Mouse (Mus musculus) bone marrow macrophage, adult 2 months (primary cell): ENCODE data around the gene Rps6kb2. TPM values are rescaled to one million over a fixed set of nuclear protein-coding genes. Genes with fewer than 3 reads are reported as not detected.

Source experiments
- H3K27ac ChIP-seq: 2 replicates; pipeline ENCODE4 v1.5.1; 2012; ENCODE audit warnings: low read depth, low read length; ENCODE audit not compliant: insufficient read depth
- H3K4me1 ChIP-seq: 2 replicates; pipeline ENCODE4 v1.6.1; 2012; ENCODE audit warnings: low read length; ENCODE audit not compliant: control insufficient read depth, insufficient read depth
- H3K4me3 ChIP-seq: 2 replicates; pipeline ENCODE4 v1.5.1; 2012; ENCODE audit warnings: mild to moderate bottlenecking, low read length, moderate library complexity; ENCODE audit not compliant: insufficient read depth
- CTCF ChIP-seq: IDR thresholded peaks from 2 replicates; pipeline ENCODE4 v1.5.1; 2012; ENCODE audit warnings: low read depth, mild to moderate bottlenecking, low read length, moderate library complexity
- POLR2A ChIP-seq: IDR thresholded peaks from 2 replicates; pipeline ENCODE4 v1.6.1; 2012; ENCODE audit warnings: mild to moderate bottlenecking, low read depth, low read length, borderline replicate concordance
- polyA plus RNA-seq: library from polyadenylated mRNA; stranded (reverse); fragments of >200 nt; gene quantifications from 2 replicates; pipeline ENCODE4 v1.2.4, GENCODE M21; 2012; ENCODE audit not compliant: missing spikeins, insufficient read depth, insufficient read length

Gene Rps6kb2
- polyA plus RNA-seq, 1 experiment, result 32.3 TPM

DNA sequence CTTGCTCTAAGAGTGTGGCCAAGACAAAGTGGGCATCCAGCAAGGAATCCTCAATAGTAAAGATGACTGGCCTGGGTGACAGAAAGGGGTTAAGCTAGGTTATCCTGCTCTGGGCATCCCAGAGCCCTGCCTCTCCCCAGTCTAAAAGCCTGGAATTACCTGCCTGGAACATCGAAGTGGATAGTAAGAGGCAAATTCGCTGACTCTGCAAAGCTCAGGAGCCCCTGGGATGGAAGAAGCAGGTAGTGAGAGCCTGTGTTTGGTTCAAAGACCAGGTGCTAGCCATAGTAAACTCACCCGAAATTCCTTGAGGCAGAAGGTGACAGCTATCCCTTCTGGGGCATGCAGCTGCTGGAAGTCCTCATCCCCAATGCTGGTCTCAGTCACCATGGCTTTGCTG lies 34.0 kb upstream of the Rps6kb2 start:
- TF ChIP-seq CTCF, result no peak
- no peak for TF ChIP-seq POLR2A
- Histone ChIP-seq H3K4me3 (no peak overlapping the region), H3K27ac (no peak overlapping the region), H3K4me1 (peaks cover 24% of the 10 kb centered on the region)

DNA sequence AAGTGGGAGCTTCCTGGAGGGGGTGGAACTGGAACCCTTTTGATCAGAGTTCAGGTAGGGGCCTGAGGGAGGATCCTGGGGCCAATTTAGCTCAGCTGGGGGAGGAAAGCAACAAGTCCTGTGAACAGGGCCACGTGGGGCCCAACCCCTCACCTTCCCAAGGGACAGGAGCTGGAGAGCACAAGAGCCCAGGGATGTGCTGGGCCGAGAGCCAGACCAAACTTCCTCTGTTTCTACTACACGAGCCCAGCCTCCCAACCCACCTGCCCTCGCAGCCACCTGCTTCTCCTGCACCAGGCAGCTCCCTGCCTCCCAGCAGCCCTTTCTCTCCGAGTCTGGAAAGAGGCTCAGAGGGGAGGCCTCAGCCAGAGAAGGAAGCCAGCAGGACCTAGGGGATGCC lies 33.4 kb upstream of the Rps6kb2 start:
- no peak overlapping the region for H3K4me3 ChIP-seq
- no peak overlapping the region for H3K27ac ChIP-seq
- TF ChIP-seq POLR2A, result no peak
- no peak for TF ChIP-seq CTCF
- peaks cover 20% of the 10 kb centered on the region for H3K4me1 ChIP-seq

DNA sequence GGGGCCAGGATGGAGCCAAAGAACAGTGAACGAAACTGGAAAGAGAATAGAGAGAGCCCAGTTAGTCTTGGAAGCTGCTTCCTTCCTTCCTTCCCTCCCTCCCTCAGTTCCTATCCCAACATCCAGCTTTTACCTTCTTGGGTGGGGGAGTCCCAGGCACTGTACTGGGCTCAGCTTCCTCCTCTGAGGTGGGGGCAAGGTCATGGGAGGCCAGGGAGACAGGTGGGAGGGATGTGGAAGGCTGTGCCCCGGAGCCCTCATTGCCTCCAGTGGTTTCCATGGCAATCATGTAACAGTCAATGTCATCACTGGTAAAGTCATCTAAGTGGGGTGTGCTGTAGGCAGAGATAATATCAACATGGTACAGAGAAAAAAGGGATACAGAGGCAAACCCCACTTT lies 32.9 kb upstream of the Rps6kb2 start:
- Histone ChIP-seq H3K4me3 (no peak overlapping the region), H3K4me1 (peaks cover 25% of the 10 kb centered on the region), H3K27ac (no peak overlapping the region)
- TF ChIP-seq CTCF (no peak), POLR2A (no peak)

DNA sequence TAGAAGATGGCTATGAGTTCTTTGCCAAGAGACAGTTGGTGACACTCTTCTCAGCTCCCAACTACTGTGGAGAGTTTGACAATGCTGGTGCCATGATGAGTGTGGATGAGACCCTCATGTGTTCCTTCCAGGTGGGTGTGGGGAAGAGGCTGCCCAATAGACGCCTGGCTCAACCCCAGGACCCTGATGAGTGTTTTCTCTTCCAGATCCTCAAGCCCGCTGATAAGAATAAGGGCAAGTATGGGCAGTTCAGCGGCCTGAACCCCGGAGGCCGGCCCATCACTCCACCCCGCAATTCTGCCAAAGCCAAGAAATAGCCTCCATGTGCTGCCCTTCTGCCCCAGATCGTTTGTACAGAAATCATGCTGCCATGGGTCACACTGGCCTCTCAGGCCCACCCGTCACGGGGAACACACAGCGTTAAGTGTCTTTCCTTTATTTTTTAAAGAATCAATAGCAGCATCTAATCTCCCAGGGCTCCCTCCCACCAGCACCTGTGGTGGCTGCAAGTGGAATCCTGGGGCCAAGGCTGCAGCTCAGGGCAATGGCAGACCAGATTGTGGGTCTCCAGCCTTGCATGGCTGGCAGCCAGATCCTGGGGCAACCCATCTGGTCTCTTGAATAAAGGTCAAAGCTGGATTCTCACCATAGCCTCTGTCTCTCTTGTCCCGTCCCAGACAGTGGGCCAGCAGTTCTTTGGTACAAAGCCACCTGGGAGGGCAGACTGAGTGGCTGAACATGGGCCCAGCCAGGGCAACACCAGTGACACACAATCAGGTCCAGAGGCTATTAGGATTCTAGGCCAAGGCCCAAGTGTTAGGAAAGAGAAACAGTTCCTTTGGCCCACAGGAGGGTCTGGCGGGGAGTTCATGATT lies 31.9 kb upstream of the Rps6kb2 start:
- Histone ChIP-seq H3K27ac (no peak overlapping the region), H3K4me1 (peaks cover 22% of the 10 kb centered on the region), H3K4me3 (no peak overlapping the region)
- TF ChIP-seq CTCF (no peak), POLR2A (no peak)

DNA sequence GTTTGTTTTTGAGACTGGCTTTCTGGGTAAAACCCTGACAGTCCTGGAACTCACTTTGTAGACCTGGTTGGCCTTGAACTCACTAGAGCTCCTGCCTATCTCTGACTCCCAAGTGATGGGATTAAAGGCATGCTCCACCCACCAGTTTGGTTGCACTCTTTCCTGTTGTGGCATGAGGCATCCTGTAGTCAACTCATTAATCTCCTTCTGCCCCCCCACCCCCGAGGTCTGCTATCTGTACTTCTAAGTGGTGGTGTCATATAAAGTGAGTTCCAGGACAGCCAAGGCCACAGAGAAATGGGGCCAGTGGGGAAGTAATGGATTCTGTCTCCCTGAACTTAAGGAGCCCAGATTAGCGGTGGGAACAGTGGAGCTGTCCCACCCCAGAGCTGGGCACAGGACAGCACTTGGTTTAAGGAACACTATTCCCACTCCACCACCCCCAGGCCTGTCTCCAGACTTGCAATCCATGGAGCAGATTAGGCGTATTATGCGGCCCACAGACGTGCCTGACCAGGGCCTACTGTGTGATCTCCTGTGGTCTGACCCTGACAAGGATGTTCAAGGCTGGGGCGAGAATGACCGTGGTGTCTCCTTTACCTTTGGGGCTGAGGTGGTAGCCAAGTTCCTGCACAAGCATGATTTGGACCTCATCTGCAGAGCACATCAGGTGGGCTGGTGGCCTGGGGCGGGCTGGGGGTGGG lies 31.0 kb upstream of the Rps6kb2 start:
- H3K27ac ChIP-seq, result no peak overlapping the region
- H3K4me1 ChIP-seq, result peaks cover 21% of the 10 kb centered on the region
- no peak overlapping the region for H3K4me3 ChIP-seq
- TF ChIP-seq POLR2A, result no peak
- TF ChIP-seq CTCF, result no peak

DNA sequence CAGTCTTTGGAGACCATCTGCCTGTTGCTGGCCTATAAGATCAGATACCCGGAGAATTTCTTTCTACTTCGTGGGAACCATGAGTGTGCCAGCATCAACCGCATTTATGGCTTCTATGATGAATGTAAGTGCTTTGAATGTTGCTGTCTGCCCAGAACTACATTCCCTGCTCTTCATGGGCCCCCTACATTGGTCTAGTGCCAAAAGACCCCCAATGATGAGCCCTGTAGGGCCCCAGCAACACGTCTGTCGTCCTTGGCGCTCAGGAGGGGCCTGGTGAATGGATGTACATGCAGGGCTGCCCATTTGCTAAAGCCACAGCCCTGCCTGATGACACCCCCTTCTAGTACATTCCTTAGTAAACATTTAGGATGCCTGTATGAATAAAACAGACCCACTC lies 30.0 kb upstream of the Rps6kb2 start:
- peaks cover 21% of the 10 kb centered on the region for H3K4me1 ChIP-seq

DNA sequence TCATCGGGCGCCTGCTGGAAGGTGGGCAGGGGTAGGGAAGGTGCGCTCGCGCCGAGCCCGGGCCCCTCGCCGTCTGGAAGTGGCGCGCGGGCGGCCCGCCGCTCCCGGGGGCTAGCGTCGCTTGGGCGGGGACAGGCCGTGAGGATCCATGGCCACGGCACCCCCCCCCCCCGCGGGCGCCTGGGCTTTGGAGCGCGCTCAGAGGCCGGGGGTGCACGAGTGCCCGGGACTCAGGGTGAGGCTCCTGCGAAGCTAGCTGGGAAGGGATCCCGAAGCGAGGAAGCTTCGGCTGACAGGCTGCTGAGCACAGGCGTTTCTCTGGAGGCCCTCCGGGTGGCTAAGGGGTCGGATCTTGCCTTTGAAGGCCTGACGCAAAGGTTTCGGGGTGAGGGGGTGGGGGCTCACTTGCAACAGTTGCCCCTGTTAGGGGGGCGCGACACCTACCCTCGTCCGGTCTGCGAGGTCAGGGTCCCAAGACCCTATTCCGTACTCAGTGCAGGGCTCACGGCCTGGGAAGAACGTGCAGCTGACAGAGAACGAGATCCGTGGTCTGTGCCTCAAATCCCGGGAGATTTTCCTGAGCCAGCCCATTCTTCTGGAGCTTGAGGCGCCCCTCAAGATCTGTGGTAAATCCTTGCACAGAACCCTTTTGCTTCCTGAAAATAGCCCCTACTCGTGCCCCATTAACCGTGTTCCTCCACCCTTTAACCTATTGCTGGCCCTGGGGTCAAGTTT lies 29.3 kb upstream of the Rps6kb2 start:
- peak overlapping the region; percentile 96 for H3K4me3 ChIP-seq
- no peak for TF ChIP-seq CTCF
- TF ChIP-seq POLR2A, result no peak
- H3K27ac ChIP-seq, result peak overlapping the region; percentile 67
- H3K4me1 ChIP-seq, result peaks cover 21% of the 10 kb centered on the region

More for the DNA sequence above, 30.0 kb upstream of the Rps6kb2 start:
- TF ChIP-seq CTCF (no peak), POLR2A (no peak)
- Histone ChIP-seq H3K4me3 (peak overlapping the region; percentile 96), H3K27ac (no peak overlapping the region)

DNA sequence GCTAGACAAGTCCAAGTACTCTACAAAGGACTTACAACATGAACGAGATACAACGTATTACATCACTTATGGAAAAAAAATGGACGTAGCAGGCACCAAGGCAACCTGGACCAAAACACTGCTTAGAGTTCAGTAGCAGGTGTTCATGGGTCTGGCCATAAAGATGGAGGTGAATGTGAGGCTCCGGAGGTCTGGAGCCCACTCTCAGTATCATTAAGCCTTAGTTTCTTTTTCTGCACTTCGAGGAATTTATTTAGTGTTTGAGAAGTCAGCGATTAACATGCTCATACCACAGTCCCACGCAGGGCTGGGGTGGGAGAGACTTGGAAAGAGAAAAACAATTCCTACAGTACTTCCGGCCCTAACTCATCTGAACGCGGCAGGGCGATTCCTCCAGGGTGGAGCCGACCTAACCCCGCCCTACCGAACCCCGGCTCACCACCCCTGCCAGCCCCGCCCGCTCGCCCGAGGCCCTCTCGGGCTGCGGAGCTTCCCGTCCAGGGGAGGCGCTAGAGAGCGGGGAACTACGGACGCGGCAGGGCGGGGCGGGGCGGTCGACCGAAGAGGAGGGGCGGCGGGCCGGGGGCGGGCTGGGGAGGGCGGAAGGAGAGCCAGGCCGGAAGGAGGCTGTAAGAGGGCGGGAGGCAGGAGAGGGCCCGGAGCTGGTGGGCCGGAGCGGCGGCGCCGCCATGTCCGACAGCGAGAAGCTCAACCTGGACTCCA lies 28.5 kb upstream of the Rps6kb2 start, which contains the start of gene Ppp1ca:
Gene Ppp1ca (plus strand): TSS at position 538 of the 723 bp plus-strand sequence.
- peaks cover 21% of the 10 kb centered on the region for H3K4me1 ChIP-seq
- peak within 1 kb of the TSS; percentile 82 for H3K27ac ChIP-seq
- TF ChIP-seq POLR2A, result peak; percentile 87; the same call in 1 of the 2 replicates
- no peak for TF ChIP-seq CTCF
- peak within 1 kb of the TSS; percentile 96 for H3K4me3 ChIP-seq

DNA sequence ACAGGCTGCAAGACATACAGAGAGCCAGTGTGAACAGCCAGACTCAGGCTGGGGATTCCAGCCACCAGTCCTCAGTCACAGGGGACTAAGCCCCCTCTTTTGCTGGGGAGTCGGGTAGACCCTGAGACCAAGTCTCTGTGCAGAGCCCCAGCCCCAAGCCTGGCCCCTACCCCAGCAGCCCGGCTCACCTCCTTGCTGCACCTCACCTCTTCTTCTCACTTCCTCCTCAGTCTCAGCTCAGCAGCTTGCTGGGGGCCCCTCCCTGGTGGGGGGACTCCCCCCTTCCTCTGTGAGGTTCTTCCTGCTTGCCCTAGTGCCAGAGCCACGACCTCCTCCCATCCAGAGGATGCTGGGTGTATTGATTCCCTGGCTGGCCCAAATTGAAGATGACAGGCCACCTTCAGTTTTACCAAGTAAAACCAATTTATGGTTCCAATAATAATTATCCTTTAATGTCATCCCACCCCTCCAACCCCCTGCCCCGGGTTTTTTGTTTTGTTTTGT lies 27.7 kb upstream of the Rps6kb2 start, which contains the start of gene Tbc1d10c:
Gene Tbc1d10c (minus strand): TSS at position 454 of the 504 bp plus-strand sequence.
- Histone ChIP-seq H3K4me1 (peaks cover 21% of the 10 kb centered on the region), H3K27ac (peak within 1 kb of the TSS; percentile 82), H3K4me3 (peak within 1 kb of the TSS; percentile 96)
- TF ChIP-seq CTCF (no peak), POLR2A (no peak)
